Mouse (Mus musculus) left cerebral cortex, postnatal 14 days (tissue): Measurements from ENCODE around the gene Actrt2. TPM values are rescaled to one million over a fixed set of nuclear protein-coding genes. Genes with fewer than 3 reads are reported as not detected.

Source experiments
- DNase-seq, 2 experiments: peaks; one replicate each; pipeline ENCODE4 v3.0.0; 2021 to 2022; ENCODE audit warnings: low spot score in 2 of 2, mixed read lengths in 1 of 2
- intact Hi-C: fragments of 180-260 bp; cut with DNase I; formaldehyde crosslinking; loops from one replicate; pipeline ENCODE4 v1.15.1; 2025
- long read RNA-seq, 2 experiments: library from polyadenylated mRNA; stranded (forward); transcript quantifications; one replicate each; pipeline ENCODE4 v2.0.0; 2021
- total RNA-seq, 2 experiments: library from RNA; stranded (reverse); gene quantifications; 2 replicates each; pipeline ENCODE4 v1.2.3; 2021

The Actrt2 gene
- total RNA-seq, result not detected
- long read RNA-seq, experiment 1, result 0 reads
- long read RNA-seq, experiment 2, result 0 reads

DNA sequence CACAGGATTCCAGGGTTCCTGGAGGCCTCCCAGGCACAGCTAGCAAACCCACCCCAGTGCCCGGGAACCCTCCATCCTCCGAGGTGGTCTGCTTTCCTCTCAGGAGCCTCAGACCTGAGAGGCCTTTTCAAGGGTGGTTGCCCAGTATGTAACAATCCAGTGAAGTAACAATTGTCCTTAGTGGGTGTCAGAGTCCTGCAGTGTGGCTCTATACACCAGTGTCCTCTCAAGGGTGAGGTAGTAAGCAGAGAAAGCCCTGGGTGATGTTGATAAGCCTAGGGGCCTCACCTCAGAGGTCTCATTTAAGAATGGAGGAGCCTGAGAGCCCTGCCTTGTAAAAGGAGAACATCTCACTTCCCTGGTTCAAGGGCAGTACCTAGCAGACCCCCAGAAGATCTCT, at the start of gene Actrt2:
TSS of gene Actrt2 (minus strand) at position 101 of the 400 bp plus-strand sequence.
- no peak for DNase-seq
- intact Hi-C loops, result no loop called here

DNA sequence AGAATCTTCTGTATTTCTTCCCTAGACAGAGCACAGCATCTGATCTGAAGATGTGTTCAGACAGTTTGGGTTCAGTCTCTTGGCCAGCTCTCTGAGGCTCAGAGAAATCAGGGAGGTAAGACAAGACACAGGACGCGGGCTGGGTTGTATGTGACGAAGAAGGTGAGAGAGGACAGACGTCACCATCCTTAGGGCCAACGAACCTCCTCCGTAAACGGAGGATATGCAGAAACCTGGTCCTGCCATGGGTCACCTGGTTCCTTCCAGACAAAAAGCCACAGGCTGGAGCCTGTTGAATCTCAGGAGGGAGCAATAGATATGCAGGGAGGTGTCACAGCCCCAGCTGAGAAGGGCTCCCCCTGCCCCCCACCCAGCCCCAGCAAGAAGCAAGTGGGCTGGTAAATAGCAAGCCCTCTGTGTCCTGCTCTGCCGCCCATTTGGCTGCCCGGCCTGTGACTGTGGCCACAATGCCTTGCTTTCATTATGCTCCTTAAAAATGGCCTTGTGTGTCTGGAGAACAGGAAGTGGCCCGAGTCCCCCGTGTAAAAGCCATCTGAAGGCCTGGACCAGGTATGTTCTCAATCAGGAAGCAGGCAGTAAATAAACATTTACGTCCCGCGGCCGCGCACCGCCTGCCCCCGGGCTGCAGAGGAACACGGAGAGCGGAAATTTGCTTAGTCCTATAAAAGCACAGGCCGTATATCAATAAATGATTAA, 41.9 kb upstream of the Actrt2 start:
- no peak for DNase-seq
- intact Hi-C loops, result no loop called here

DNA sequence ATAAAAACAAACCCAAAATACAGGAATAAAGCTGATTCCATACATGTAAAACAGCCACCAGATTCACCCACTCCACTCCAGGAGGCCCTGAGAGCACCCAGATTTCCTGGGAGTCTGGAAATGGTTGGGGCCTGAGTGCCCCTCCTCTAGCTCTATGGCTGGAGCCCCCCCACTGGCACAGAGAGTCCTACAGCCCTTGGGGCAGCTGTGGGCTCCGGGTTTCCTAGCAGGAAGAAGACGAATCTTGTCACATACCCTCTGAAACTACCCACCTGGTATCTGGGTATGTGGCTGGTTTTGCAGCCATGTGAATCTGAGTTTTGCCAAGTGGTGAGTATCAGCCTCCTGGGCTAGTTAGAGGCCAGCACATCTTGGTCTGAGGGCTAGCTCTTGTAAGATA, 41.1 kb upstream of the Actrt2 start:
- intact Hi-C loops, result no loop called here
- DNase-seq, result no peak

DNA sequence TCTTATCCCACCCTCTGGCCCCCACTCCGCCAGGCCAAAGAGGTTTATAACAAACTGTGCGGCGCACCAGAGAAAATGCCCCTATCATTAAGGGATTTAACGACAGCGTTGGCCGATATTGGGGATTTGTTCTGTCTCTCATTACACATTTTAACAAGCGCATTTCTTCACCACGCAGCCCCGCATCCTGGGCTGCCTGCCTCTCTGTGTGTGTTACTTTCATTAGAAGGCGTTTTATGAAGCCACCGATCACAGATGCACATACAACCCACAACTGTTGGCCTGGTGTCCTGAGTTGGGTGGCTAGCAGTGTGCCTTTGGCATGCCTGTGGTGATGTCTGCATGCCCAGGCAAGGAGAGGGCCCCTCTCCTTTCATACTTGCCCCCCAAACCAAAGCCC, 40.6 kb upstream of the Actrt2 start:
- intact Hi-C loops, result no loop called here

DNA sequence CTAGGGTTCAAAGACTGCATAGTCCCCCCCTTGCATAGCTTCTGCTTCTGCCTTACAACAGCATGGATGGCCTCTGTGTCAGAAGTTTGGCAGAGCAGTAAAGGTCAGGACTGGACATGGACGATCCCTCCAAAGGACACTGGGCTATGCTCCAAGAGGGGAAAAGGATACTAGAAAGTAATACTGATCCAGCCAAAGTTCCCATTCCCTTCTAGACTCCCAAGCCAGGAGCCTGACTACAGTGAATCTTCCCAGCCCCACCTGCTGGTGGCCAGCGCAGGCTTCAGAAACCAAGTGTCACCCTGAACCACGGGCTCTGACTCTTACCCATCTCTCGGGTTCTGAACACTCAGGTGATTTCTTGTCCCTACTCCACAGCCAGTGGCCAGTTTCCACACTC, 39.9 kb upstream of the Actrt2 start:
- intact Hi-C loops, result no loop called here
- DNase-seq, result no peak

More for the DNA sequence above, 40.6 kb upstream of the Actrt2 start:
- no peak for DNase-seq

DNA sequence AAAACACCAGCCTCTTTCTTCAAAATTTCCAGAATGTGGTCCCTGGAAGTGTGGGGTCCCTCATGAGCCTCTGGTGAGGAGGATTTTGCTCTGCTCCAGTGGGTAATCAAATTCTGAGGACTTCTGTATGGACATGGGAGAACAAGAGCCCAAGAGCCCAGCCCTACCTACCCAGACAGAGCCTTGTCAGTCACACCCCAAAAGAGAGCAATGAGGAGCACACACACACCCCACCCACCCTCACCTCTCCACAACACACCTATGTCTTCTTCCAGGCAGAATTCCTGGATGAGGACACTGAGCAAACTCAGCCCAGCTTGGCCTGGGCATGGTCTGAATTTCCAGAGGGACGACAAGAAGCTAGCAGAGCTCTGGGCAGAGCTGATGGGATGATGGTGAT, 38.8 kb upstream of the Actrt2 start:
- intact Hi-C loops, result no loop called here
- no peak for DNase-seq

DNA sequence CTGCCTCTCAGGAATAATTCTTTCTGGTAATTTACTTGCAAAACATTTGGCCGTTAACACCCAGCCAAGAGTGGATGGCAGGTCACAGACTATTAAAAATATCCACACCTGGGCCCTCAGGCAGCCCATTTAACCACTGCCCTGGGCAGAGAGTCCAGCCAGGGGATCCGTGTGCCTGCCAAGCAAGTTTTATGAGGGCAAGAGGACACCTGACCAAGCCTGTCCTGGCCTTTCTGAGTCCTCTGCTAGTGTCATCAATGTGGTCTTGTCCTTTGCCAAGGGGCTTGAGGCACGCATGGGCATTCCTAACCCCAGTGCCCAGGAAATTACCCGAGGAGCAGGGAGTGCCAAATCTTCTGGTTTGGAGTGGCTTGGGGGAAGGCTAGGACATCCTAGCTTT, 38.0 kb upstream of the Actrt2 start:
- DNase-seq, result no peak
- intact Hi-C loops, result no loop called here

DNA sequence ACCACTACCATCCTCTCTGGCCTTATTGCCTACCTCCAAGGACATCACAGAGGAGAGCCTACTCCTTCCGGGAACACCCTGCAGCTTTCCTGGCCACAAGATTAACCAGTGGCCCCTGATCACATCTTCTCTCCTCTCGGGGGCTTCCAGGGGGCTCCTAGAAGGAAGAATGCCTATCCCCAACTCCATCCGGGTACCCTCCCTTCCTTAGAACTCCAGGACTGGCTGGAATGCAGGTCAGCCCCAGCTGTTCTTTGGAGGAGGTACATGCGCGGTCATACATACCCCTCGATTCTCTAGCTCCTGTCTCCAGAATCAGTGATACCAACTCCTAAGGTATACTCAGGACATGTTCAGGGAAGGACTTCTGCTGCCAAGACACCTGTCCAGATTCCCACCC, 37.4 kb upstream of the Actrt2 start:
- DNase-seq, result no peak
- intact Hi-C loops, result no loop called here

DNA sequence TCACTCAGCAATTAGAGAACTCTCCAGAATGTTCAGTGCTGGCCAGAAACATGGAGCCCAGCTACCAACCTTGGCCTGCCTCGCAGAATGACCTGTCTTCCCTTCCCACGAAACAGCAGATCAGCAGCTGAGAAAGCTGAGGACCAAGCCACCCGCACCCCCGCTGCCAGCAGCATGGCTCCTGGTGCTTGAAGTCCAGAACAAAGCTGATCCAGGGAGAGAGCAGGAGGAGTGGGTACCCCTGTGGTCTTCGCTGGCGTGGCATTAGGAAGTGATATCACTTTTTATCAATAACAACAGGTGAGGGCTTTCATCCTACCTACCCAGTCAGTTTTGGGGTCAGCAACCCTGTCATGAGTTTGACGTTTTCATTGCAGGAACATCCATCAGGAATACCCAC, 36.9 kb upstream of the Actrt2 start:
- intact Hi-C loops, result no loop called here
- DNase-seq, result no peak

DNA sequence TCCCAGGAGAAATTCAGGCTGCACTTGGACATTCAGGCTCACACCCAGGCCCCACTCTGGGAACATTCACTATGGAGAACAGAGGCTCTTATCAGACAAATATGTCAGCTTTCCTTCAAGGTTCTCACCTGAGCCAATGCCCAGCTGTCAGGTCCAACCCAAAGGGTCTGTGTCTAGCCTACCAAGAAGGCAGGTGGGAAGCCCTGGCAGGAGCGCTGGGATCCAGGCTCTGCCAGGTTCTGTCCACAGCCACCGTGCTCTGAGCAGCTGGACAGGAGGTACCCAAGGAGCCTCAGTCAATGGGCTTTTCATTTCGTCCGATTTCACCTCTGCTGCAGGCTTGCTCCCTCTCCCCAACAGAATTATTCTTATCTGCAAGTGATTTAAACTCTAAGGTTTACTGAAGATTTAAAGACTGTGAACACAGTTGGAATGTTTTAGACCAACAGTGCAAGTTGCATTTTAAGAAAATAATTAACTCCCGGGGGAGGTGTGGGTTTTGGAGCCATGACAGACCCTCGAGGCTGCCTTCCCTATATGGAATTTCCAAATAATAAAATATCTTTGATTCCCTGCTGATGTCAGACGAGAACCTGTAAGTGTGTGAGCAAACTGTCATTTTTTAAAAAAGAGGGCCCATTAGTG, 35.9 kb upstream of the Actrt2 start:
- intact Hi-C loops, result no loop called here
- no peak for DNase-seq

DNA sequence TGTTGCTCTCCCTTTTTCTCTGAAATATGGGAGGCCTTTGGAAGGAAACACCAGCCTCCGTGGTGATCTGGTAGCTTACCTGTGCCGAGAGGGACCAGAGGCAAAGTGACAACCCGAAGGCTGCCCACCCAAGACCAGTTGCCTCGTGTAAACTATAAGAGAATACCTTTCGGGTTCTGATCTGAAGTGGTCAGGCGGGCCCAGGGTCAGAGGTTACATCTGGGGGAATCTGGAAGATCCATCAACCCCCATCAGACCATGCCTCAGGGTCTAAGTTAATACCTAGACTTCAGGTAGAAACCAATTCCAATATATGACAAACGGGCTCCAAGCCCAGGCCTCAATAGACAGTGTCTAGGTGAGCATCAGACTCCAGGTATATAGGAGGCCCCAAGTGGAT, 35.3 kb upstream of the Actrt2 start:
- DNase-seq, result no peak
- intact Hi-C loops, result no loop called here

DNA sequence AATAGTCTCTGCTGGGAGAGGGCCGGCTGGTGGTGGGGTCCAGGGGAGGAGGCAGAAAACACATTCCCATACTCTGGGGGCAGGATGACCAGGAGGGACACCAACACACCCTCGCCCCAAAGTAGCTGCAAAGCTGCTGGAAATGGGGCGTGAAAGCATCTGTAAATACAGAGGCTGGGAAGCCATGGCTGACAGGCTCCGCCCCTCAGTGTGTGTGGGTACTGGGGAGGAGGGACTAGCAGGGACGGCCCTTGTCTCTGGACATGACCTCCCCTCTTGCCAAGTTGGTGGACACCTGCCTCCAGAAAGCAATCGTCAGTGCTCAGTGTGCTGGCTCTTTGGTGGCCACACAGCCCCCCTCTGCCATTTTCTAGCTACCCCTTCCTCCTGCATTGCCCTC, 34.5 kb upstream of the Actrt2 start:
- intact Hi-C loops, result no loop called here
- no peak for DNase-seq

DNA sequence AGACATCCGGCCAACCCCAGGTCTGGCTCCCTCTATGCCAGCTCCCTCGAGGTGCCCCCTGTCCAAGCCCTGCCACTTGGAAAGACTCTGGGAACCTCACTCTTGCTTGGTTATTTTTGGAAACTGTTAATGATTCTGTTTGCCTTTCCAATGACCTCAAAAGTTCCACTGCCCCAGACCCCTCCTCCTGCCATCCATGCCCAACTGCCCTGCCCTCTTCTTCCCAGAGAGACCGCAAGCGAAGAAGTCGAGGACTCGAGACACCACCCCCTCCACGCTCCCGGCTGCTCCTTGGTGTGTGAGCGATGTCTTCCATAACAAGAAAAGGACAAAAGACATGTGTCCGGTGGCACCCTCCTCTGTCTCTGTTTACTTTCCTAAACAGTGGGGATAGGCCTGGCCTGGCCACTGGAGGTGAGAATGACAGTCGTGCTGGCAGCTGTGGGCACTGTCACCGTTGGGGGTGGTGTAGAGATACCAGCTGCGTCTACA, 33.3 kb upstream of the Actrt2 start:
- intact Hi-C loops, result no loop called here
- DNase-seq, result no peak

DNA sequence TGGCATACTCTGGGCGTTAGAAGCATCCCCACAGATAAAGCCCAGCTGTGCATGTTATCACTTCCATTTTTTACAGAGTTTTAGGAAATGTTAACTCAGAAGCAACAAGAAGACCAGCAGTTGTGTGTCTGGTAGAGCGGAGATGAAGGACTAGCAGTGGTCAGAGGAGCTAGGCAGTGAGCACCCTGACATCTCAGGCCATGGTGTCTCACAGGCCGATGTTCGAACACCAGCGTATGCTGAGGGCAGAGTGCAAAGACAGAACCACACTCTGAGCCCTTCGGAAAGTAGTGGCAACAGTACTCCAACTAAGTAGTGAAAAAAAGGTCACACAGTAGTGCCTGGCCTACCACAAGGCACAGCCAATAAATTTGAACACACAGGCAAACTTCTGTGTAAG, 32.8 kb upstream of the Actrt2 start:
- intact Hi-C loops, result no loop called here
- DNase-seq, result no peak

DNA sequence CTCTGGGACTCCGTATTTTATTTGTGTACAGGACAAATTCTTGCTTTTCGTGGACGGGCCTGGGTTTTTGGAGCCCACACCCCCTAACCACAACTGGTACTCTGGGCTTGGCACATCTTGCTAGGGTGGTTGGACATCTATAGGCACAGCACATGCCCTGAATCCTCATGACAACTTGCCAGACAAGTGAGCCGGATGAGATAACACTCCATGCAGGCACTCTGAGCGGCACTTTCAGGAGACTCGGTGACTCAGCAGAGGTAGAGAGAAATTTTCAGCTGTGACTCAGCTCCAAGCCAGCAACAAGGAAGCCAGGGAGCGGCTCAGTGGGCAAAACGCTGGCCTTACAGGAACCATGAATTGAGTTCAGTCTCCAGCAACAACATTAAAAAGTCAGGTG, 31.6 kb upstream of the Actrt2 start:
- intact Hi-C loops, result no loop called here

DNA sequence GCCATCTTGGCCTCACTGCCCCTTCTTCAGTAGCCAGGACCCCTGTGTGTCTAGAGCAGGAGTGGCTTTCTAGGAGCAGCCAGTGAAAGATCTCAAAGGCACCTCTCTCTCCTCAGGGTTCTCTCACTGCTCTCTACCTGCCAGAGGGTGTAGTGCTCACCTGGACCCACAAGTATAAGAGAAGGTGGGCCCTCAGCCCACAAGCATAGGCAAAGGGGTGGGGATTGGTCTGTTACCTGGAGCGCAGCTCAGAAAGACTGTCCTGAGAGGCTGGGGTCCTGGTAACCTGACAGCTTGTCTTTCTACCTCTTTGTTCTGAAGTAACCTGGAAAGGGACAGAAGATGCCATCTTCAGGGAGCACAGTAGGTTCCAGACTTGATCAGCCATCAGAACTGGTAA, 31.0 kb upstream of the Actrt2 start:
- no peak for DNase-seq
- intact Hi-C loops, result no loop called here

More for the DNA sequence above, 31.6 kb upstream of the Actrt2 start:
- peak in 1 of 2 experiments; percentile 14 for DNase-seq

DNA sequence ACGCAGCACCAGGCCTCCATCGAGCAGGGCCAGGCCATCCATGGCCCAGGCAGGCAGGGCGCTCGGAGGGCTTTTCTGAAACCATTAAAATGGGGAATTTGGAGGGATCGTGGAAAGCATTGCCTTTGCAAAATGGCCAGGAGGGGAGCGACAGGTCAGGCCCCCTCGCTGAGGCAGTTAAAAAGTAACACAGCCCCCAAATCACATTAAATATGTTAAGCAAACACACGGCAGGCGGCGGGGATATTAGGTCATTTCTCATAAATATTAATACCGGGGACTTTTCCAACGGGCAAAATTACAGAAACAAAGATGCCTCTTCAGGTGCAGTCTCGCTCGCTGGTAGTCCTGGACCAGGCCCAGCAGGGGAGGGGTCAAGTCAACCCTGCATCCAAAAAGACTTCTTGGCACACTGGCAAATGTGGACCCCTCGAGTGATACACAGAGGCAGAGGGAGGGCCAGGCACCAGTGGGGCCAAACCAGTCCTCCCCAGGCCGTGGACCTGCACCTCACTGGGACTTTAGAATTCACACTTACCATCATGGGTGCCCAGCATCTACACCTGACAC, 30.4 kb upstream of the Actrt2 start:
- intact Hi-C loops, result no loop called here
- DNase-seq, result no peak

DNA sequence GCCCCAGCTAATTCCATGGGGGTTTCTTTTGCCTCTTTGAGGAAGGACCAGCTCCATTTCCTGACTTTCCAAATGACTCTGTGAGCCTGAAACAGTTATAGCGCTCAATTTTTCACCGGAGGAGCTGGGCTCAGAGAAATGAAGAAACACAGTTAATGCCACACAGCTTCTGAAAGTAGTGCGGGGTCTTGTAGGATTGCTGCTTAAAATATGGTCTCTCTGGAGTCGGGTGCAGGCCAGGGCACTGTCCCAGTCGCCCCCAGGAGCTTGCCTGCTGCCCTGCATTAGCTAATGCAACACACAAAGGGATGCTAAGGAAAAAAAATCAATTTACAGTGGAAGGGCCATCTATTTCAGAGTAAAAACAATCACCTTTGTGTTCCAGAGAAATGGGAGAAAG, 29.8 kb upstream of the Actrt2 start:
- no peak for DNase-seq
- intact Hi-C loops, result no loop called here

DNA sequence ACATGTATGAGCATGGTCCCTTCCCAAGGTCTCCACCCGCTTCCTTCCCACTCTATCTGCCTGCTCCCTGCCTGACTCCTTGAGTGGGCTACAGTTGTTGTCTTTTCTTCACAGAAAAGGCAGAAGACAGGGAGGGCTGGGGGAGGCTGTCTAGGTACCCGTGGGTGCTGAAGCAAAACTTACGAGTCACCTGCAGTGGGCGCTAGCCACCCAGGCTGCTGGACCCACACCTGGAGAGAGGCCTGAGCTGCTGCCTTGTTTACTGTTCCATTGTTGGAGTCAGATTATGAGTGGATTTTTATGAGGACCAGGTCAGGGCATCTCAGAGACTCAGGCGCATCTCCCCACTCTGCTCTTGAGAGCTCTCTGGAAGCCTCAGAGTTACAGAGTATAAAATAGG, 28.9 kb upstream of the Actrt2 start:
- DNase-seq, result no peak
- intact Hi-C loops, result no loop called here

DNA sequence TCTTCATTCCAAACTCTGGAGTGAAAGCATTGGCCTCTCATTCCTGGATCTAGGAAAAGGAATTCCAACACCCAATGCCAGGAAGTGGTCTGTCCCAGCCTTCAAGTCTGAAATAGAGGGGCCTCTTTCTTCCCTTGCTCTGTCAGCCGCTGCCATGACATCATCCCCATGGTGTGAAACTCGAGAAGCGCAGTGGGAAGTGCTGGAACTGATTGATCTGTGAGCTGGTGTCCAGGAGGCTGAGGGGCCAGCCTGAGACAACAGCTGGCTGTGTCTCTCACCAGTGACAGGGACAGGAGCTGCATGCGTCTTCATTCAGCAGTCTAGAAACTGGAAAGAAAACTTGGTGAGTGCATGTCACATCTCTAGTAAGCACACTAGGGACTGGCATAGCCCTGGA, 28.5 kb upstream of the Actrt2 start:
- DNase-seq, result no peak
- intact Hi-C loops, result no loop called here

DNA sequence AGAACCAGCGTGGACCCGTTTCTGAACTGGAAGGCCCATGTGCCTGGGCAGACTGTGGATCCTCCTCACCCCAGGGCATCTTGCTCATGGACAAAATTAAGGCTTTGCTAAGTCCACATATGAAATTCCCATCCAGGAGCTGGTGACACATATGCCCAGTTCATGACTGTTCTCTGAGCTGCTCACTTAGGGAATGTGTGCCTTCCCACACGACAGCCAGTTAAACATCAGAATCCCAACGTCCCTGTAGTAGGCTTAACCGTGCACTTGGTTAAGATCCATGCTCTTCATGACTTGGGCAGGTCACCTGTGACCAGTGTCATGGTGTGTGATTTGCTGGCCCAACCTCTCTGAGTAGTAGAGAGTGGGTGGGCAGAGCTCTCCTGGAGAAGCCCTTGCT, 26.7 kb upstream of the Actrt2 start:
- no peak for DNase-seq
- intact Hi-C loops, result no loop called here
